Mouse (Mus musculus) left cerebral cortex, postnatal 4 days (tissue): ENCODE data around the gene Strbp. TPM values are rescaled to one million over a fixed set of nuclear protein-coding genes. Genes with fewer than 3 reads are reported as not detected.
A peak's percentile ranks its signal among the peaks of the same experiment; 100 is the strongest.
"Not testable (repeated sequence)": the region's sequence is repeated elsewhere in the genome, so short reads cannot be mapped to it uniquely, and the experiment has no call there.

ENCODE experiments used
- DNase-seq: peaks from one replicate; pipeline ENCODE4 v3.0.0-alpha.2; 2022
- intact Hi-C: fragments of 180-260 bp; cut with DNase I; formaldehyde crosslinking; loops from one replicate; pipeline ENCODE4 v1.15.1; 2025
- total RNA-seq, 2 experiments: library from RNA; stranded (reverse); gene quantifications; 2 replicates each; pipeline ENCODE4 v1.2.3; 2021

The Strbp gene
- total RNA-seq, 2 experiments from 2014 or later = 228 to 247 TPM

DNA sequence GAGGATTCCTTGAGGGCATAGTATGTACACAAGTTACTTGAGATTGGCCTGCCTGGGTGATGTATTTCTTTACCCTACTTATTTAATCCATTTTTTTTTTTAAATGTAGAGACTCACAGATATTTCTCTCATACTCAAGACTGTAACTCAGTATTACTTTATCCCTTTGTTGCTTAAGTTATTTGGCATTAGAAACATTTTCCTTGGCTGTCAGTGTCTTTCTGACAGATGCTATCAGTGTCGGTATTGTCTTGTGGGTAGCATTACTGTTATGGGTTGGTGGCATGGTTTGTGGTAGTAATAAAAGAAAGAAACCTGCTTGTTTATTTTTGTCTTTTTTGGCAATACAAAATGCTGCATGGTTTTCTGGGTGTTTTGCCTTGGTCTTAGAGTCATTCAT lies 172.9 kb downstream of the Strbp start:
- no peak for DNase-seq
- intact Hi-C loops = no loop called here

DNA sequence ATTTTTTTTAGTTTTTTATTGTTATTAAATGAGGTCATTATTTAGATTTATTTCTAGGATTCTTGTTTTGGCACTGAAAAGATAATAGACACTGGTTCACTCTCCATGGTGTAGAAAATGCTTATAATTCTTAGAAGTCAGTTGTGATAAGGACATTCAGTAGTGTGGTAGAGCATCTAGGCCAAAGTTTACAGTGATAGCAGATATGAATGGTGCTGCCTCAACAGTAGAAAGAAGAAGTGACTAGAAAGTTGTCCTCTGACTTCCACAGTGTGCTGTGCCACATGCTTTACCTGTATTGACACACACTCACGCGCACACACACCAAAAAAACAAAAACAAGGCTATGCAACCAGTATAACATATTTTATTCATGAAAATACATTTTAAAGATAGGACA lies 174.3 kb downstream of the Strbp start:
- no peak for DNase-seq
- intact Hi-C loops = no loop called here

DNA sequence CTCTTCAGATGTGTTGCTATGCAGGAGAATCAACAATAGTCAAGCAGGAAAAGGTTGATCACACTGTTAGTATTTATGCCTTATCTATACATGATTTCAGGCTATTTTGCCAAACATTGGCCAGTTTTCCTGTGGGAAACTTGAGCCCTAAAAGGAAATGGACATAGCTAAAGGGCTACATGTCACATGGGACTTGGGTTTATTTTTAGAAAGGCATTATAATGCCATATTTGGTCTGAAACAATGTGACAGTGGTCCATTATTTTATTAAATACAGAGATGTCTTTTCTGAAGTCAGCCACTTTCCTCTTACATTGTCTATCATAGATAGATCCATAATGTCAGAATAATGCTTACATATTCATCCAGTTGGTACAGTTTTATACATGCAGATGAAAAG lies 176.1 kb downstream of the Strbp start:
- DNase-seq = no peak
- intact Hi-C loops = no loop called here

DNA sequence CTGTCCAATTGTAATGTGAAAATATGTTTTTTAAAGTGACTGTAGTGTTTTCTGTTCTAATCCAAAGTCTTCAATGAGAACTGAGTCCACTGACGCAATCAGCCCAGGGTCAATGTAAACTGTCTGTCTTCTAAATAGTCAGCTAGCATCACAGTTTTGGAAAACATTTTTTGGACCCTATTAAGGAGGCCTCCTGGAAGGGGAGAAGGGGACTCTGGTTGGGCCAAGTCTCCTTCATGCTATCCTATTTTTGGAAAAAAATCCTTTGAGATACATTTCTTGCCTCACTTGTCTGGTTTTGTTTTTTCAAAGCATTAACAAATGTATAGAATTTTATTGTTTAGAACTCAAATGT lies 184.4 kb downstream of the Strbp start:
- DNase-seq = no peak
- intact Hi-C loops = loop anchor here (5.0 kb wide), 1 partner anchor 253 kb away; no protein-coding TSS in a partner anchor

DNA sequence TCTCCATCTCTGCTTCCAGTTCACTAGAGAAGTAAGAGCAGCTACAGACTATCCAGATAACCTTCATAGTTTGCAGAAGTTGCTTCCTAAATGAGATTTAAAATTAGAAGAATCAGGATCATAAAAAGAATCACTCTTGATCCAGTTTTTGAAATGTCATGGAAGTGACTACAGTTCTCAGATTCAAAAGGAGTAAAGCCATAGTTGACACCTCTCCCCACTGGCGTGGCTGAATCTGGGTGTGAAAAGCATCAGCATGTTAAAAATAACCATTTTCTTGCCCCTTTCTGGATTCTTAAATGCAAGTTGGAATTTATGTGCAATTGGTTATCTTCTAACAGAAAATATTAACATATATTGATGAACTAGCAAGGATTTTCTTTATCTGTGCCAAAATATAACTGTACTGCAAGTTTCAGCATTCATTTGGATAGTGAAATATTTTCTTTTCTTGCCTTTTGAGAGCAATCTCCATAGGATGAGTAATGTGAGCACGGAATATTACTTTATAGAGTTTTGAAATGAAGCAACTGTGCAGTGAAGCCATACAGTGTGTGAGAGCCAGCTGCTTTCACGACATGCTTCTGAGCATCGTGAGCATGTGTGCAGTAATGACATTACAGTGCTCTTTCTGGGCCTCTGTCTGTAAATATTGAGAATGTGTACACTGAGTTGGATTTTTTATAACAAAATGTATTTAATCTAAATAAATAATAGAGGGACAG lies 184.9 kb downstream of the Strbp start:
- intact Hi-C loops = loop anchor here (5.0 kb wide), 1 partner anchor 254 kb away; no protein-coding TSS in a partner anchor
- no peak for DNase-seq

DNA sequence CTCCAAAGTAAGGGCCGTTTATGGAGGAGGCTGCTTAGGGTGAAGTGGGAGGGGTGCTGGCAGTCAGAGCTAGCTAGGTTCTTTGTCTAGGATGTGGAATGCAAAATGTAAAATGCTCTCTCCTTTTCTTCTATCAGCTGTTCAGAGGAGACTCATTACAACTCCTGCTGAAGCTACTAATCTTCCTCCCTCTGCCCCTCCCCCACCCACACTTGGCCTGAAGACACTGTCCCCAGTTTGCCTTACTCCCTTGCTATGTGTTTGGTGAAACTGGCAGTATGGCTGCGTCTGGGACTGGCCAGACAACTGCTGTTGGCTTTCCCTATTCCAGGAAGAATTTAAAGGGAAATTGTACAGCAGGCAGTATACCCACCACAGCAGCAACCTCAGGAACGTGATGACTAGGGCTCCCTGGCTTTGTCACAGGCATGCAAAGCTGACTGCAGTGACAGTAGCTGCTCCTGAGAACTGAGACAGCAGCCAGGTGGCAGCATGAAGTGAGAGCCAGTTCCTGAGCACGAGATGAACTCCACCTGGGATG lies 186.7 kb downstream of the Strbp start:
- intact Hi-C loops = loop anchor here (5.0 kb wide), 1 partner anchor 255 kb away; no protein-coding TSS in a partner anchor
- DNase-seq = peak; percentile 13

DNA sequence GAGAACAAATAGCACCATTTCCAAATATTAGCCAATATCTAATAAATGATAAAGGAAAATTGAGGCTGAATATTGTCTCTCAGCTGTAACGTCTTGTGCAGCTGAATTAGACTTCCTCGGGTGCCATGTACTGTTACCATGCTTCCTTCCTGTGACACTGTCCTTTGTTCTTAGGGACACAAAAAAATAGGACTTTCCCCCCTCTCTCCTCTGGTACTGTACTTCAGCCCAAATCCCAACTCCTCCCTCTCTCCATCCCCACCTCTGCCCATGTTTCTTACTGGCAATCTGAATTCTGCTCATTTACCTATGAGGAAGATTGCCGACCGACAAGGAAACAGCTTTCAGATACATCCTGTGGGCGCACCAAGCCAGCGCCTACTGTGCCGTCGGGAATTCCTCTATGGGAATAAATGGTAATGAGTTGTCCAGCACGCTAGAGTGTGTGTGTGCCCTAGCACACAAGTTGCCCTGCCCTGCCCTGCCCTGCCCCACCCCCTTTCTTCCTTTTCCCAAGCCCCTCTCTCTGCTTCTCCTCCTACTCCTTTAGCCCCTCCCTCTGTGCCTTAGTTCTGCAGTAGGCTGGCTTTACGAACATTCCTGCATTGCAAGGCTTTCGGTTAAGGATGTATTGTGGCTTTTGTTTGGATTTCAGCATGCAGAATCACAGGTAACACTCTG lies 187.5 kb downstream of the Strbp start, which contains the start of gene Gpr21:
Gene Gpr21 (plus strand): TSS at position 303 of the 681 bp plus-strand sequence.
- DNase-seq = no peak
- intact Hi-C loops = loop anchor here (5.0 kb wide), 1 partner anchor 256 kb away; no protein-coding TSS in a partner anchor

DNA sequence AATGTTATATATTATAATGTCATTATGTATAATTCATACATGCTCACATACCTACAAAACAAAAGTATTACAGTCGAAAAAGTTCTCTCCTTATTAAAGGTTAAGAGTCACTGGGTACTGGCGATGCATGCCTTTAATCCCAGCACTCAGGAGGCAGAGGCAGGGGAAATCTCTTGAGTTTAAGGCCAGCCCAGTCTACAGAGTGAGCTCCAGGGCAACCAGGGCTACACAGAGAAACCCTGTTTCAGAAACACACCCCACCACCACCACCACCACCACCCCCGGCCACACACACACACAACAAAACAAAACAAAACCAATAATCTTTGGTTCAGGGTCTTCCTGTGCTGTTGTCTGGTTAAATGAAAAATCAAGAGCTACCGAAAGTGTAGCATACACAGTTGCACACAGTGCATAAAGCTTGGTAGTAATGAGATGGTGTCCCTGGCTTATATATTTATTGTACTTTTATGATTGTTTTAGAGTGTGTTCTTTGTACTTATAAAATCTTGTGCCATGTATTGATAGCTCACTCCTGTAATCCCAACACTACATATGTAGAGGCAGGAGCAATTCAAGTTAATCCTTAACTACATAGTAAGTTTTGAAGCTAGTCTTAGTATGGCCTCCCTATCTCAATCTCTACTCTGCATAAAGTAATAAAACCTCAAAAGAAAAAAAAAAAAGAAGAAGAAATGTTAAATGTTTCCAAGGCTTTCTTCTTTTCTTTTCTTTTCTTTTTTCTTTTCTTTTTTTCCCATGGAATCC lies 192.3 kb downstream of the Strbp start:
- intact Hi-C loops = no loop called here
- DNase-seq = no peak

DNA sequence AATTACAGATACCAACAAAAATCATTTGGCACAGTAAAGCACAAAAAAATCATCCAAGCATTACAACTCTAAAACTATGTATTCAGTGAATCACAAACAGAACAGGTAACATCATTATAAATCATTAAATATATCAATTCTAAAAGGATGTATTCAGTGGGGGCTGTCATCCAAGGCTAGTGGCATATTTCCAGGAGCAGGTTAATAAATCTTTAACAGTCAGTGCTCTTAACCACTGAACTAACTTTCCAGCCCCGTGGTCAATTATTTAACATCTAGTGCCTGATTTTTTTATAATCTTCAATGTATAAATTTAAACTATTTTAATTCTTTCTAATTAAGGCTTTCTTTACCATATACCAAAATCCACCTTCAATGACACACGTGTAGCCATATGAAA lies 197.8 kb downstream of the Strbp start:
- DNase-seq, intact Hi-C loops: not testable (repeated sequence)

DNA sequence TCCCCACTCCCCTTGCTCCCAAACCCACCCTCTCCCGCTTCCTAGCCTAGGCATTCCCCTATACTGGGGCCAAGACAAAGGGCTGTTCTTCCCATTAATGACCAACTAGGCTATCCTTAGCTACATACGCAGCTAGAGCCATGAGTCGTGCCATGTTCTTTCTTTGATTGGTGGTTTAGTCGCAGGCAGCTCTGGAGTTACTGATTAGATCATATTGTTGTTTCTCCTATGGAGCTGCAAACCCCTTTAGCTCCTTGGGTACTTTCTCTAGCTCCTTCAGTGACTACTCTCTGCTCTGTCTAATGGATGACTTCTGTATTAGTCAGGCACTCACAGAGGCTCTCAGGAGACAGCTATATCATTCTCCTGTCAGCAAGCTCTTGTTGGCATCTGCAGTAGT lies 206.3 kb downstream of the Strbp start:
- DNase-seq = no peak
- intact Hi-C loops = no loop called here

DNA sequence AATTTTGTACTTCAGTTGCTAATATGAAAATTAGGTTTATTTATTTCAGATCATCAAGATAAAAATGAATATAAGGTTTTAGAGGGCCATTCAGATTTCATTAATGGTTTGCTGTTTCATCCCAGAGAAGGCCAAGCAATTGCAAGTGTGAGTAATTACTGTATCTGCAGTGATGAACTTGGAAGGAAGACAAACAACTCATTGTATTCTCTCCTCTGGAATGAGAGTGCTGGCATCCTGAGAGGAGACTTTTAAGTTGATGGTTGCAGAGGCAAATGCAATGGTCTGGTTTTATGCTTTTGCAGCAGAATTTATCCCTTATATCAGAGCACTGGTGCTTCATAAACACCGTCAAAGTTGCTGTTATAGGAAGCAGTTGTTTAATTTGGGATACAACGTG lies 214.7 kb downstream of the Strbp start:
- intact Hi-C loops = no loop called here
- DNase-seq = no peak

DNA sequence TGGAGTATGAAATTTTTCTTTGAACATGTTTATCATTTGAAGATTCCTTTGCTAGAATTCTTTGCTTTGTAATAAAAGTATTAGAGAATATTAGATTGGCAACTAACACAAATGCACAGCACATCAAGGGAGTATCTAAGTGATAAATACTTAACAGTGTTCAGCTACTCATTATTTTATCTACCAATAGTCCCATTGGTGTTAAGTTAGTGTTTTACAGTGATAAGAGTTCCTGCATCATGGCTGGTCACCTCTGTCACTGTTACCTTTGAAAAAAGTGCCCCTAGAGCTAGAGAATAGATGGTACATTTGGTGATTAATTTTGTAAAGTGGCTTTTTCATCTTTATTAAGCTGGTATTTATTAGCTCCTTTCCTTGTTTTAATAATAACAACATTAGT lies 217.3 kb downstream of the Strbp start:
- intact Hi-C loops = no loop called here
- DNase-seq = no peak

DNA sequence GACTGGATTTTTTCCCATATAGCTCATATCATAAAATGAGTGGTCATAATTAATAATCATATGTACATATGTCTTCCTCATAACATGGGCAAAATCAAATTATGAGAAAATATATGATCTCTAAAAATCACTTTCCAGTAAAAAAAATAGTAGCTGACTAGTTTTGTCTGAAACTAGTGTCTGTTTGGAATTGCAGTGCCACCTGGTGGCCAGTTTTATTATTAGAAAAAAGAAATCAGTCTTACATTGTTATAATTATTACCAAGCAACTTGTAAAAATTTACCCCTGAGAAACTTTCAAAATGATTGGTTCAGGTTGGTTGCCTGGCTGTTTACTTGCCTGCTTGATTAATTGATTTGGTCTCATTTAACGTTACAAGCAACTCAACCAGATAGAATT lies 218.3 kb downstream of the Strbp start:
- DNase-seq = peak; percentile 2
- intact Hi-C loops = no loop called here

DNA sequence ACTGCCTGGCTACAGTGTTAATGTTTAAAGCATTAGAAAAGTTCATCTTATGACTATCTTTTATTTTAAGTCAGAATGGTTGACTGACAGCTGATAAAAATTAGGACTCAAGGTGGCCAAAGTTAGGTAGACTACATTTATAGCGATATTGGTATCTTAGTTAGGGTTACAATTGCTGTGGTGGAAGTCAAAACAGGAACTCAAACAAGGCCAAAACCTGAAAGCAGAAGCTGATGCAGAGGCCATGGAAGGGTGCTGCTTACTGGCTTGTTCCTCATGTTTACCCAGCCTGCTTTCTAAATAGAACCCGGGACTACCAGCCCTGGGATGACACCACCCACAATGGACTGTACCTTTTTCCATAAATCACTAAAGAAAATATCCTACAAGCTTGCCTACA lies 219.5 kb downstream of the Strbp start:
- intact Hi-C loops = loop anchor here (5.0 kb wide), 1 partner anchor 102 kb away; no protein-coding TSS in a partner anchor
- DNase-seq = no peak

DNA sequence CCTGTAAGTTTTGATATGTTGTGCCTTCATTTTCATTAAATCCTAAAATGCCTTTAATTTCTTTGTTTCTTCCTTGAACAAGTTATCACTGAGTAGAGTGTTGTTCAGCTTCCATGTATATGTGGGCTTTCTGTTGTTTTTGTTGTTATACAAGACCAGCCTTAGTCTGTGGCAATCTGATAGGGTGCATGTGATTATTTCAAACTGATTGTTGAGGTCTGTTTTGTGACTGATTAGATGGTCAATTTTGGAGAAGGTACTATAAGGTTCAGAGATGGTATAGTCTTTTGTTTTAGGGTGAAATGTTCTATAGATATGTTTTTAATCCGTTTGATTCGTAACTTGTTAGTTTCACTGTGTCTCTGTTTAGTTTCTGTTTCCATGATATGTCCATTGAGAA lies 223.6 kb downstream of the Strbp start:
- no peak for DNase-seq
- intact Hi-C loops = loop anchor here (5.0 kb wide), 1 partner anchor 98 kb away; no protein-coding TSS in a partner anchor

DNA sequence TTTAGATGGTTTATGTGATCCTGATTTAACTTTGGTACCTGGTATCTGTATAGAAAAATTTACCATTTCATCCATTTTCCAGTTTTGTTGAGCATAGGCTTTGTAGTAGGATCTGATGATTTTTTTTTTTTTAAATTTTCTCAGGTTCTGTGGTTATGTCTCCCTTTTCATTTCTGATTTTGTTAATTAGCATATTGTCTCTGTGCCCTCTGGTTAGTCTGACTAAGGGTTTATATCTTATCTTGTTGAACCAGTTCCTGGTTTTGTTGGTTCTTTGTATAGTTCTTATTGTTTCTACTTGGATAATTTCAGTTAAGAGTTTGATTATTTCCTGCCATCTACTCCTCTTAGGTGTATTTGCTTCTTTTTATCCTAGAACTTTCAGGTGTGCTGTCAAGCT lies 224.1 kb downstream of the Strbp start:
- intact Hi-C loops = no loop called here
- DNase-seq = no peak

DNA sequence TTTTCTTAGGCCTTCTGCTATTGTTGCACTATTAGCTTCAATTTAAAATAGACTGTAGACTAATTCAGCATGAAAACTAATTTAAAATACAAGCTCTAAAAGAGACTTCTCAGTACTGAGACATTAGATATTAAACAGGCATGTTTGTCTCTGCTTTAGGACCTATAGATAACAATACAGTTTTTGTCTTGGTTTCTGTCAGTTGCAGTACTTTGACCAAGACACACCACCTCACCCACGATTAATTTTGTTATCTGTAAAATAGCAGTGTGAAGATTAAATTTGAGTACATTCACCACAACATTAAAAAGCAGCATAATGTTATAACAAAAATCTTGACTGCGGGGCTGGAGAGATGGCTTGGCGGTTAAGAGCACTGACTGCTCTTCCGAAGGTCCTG lies 237.4 kb downstream of the Strbp start:
- no peak for DNase-seq
- intact Hi-C loops = no loop called here

DNA sequence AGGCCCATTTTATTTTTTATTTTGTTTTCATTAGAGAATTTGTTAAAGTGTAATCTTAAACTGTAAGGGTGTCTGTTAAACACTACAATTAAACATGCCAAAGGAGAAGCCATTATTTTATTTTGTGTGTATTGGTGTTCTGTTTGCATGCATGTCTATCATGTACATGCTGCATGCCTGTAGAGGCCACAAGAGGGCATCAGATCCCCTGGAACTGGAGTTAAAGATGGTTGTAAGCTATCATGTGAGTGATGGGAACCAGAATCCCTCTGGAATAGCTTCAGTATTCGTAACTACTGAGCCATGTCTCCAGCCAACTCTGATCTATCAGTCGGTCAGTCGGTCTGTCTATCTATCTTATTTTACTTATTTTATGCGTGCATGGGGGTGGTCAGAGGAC lies 243.0 kb downstream of the Strbp start:
- DNase-seq = no peak
- intact Hi-C loops = no loop called here

DNA sequence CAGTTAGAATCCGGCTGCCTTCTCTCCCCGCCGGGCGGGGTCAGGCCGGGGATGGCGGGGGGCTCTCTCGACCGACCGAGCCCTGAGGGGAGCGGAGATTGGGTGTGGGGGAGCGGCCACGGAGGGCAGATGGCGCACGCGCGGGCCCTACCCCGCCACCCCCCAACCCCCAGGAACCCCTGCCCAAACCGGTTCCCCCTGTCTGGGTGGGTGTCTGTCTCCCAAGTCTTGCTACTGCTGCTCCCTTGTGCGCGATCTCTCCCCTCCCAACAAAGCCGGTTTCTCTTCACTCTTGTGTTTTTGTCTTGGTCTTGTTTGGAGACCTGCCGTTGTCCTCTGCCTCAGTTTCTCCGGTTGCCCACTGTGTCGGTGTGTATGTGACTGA lies 251.3 kb downstream of the Strbp start:
- no peak for DNase-seq
- intact Hi-C loops = no loop called here

DNA sequence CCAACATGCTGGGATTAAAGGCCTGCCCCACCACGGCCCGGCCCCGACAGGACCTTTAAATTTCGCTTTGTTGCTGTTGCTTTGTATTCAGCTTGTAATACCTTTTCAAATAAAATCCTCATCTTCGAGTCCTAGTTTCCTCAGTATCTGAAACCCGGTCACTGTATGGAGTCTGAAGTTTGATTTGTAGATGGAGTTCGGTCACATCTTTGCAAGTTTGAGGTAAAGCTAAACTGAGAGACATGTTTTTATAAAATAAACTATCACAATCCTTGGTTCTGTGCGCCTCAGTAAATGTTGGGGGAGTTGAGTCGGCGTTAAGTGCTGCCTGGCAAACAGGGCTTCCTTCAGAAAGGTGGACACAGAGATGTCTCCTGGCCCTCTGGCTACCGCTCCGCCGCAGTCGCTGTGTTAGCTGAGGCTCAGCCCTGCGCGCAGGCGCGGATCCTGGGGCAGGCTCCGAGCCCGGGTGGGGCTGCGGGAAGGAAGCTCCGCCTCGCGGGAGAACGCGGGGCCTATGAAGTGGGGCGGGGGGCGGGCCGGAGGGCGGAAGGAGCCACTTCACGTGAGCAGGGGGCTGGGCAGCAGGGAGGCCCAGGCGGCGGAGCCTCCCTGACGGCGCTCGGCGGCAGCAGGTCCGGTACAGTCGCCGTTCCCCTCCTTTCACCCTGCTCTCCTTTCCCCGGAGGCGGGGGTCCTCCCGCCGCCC lies 251.8 kb downstream of the Strbp start:
- intact Hi-C loops = no loop called here
- peak; percentile 96 for DNase-seq
